Mouse (Mus musculus): ENCODE data around the gene Mast4. TPM values are rescaled to one million over a fixed set of nuclear protein-coding genes. Genes with fewer than 3 reads are reported as not detected.
A peak's percentile ranks its signal among the peaks of the same experiment; 100 is the strongest.
"Not testable (repeated sequence)": the region's sequence is repeated elsewhere in the genome, so short reads cannot be mapped to it uniquely, and the experiment has no call there.

The Mast4 gene
- total RNA-seq, 4 experiments from 2014 or later, result 19.8 to 27.6 (median 25.3) TPM

GRCm38 (mm10) chr13:102749891-102750290 lies 584.4 kb downstream of the Mast4 start:
- no peak for DNase-seq (ENCODE audit: low spot score)

- no peak for DNase-seq (ENCODE audit: low spot score)
These were observed 585.1 kb downstream of the Mast4 start for GRCm38 (mm10) chr13:102749194-102749593.

- DNase-seq (ENCODE audit: low spot score), result no peak
These were observed 587.3 kb downstream of the Mast4 start for GRCm38 (mm10) chr13:102746803-102747561.

GRCm38 (mm10) chr13:102745626-102746342 lies 588.5 kb downstream of the Mast4 start:
- DNase-seq (ENCODE audit: low spot score), result no peak

GRCm38 (mm10) chr13:102745270-102745600 lies 589.1 kb downstream of the Mast4 start:
- no peak for DNase-seq (ENCODE audit: low spot score)

GRCm38 (mm10) chr13:102744481-102745269 lies 589.6 kb downstream of the Mast4 start:
- DNase-seq (ENCODE audit: low spot score), result peak; percentile 55

GRCm38 (mm10) chr13:102739720-102740535 lies 594.4 kb downstream of the Mast4 start:
- DNase-seq (ENCODE audit: low spot score), result no peak

GRCm38 (mm10) chr13:102737811-102738210 lies 596.5 kb downstream of the Mast4 start:
- DNase-seq (ENCODE audit: low spot score), result no peak

- no peak for DNase-seq (ENCODE audit: low spot score)
These were observed 601.2 kb downstream of the Mast4 start for GRCm38 (mm10) chr13:102733063-102733462.

- DNase-seq (ENCODE audit: low spot score), result not testable (repeated sequence)
These were observed 605.3 kb downstream of the Mast4 start for GRCm38 (mm10) chr13:102728951-102729350.

- no peak for DNase-seq (ENCODE audit: low spot score)
These were observed 606.3 kb downstream of the Mast4 start for GRCm38 (mm10) chr13:102728035-102728434.

GRCm38 (mm10) chr13:102726876-102727275 lies 607.4 kb downstream of the Mast4 start:
- no peak for DNase-seq (ENCODE audit: low spot score)

- no peak for DNase-seq (ENCODE audit: low spot score)
These were observed 608.4 kb downstream of the Mast4 start for GRCm38 (mm10) chr13:102725906-102726305.

GRCm38 (mm10) chr13:102725416-102725815 lies 608.9 kb downstream of the Mast4 start:
- no peak for DNase-seq (ENCODE audit: low spot score)

- no peak for DNase-seq (ENCODE audit: low spot score)
These were observed 617.3 kb downstream of the Mast4 start for GRCm38 (mm10) chr13:102716973-102717372.

GRCm38 (mm10) chr13:102700744-102701143 lies 633.6 kb downstream of the Mast4 start:
- no peak for DNase-seq (ENCODE audit: low spot score)

GRCm38 (mm10) chr13:102700176-102700575 lies 634.1 kb downstream of the Mast4 start:
- no peak for DNase-seq (ENCODE audit: low spot score)

- DNase-seq (ENCODE audit: low spot score), result peak; percentile 35
These were observed 635.5 kb downstream of the Mast4 start for GRCm38 (mm10) chr13:102698751-102699323.

- DNase-seq (ENCODE audit: low spot score), result no peak
These were observed 636.0 kb downstream of the Mast4 start for GRCm38 (mm10) chr13:102698335-102698734.

- no peak for DNase-seq (ENCODE audit: low spot score)
These were observed 639.0 kb downstream of the Mast4 start for GRCm38 (mm10) chr13:102695121-102695905.

Data from heart, adult 8-10 months (tissue).